Mouse (Mus musculus): ENCODE results near the gene Gm16440. TPM values are rescaled to one million over a fixed set of nuclear protein-coding genes. Genes with fewer than 3 reads are reported as not detected.

Gene Gm16440
- not detected in 2 replicates for polyA plus RNA-seq (2021; fragmentation: Nextera tagmentation)
- long read RNA-seq, experiment 1, result 0 reads
- long read RNA-seq, experiment 2, result 0 reads

GRCm38 (mm10) chr14:6390219-6390618 lies at the start of gene Gm16440:
Gene Gm16440 (minus strand): TSS chr14:6390319.

DNA sequence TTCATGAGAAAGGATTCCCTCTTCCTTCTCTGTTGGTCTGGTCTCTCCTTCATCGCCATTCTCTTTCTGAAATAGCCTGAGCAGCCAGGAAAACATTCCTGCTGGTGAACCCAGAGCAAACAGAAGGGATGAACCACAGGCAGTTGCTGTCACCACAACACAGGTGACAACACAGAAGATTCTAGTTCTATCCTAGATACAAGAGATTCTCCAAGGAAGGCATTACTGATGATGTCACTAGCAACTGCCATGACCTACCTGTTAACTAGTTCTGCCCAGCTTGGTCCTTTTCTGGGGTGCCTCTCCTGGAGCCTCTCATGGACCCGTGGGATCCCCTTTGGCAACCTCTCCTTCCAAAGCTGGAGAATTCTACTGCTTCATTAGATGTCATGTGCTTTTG lies 22.3 kb upstream of the Gm16440 start, which contains the start of gene Gm3591:
Gene Gm3591 (minus strand): TSS at position 101 of the 400 bp plus-strand sequence.

DNA sequence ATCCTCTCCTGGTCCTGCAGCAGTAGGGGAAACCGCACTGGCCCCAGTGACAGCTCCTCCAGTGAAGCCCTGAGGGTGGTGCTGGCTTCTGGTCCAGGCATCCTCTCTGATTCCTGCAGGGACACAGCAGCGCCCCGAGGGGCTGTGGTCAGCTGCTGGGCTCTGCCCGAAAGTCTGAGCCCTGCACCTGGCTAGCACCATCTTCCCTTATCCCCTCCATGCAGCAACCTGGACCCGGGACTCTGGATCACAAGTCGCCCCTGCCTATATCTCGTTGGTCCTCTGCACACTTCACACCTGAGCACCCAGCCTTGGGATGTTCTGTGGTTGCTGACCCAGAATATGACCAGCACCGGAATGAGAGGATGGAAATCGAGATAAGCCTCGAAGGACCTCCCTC lies 46.5 kb downstream of the Gm16440 start, which contains the start of gene Gm3618:
Gene Gm3618 (minus strand): TSS at position 101 of the 400 bp plus-strand sequence.

Other genes with a start within 250 kb of the Gm16440 start
- not detected in 2 replicates for gene Gm21560, start 171.0 kb downstream of the Gm16440 start, polyA plus RNA-seq (2021; fragmentation: Nextera tagmentation)
- 0.33 and 0.77 TPM in 2 replicates for gene Gm3411, start 103.1 kb downstream of the Gm16440 start, polyA plus RNA-seq (2021; fragmentation: Nextera tagmentation)
- gene Gm21103, start 85.5 kb downstream of the Gm16440 start, polyA plus RNA-seq (2021; fragmentation: Nextera tagmentation), result not detected in 2 replicates
- gene Gm3618, start 46.6 kb downstream of the Gm16440 start, polyA plus RNA-seq (2021; fragmentation: Nextera tagmentation), result not detected in 2 replicates
- 0.14 and 0.38 TPM in 2 replicates for gene Gm3591, start 22.2 kb upstream of the Gm16440 start, polyA plus RNA-seq (2021; fragmentation: Nextera tagmentation)
- not detected in 2 replicates for gene Gm3594, start 54.3 kb upstream of the Gm16440 start, polyA plus RNA-seq (2021; fragmentation: Nextera tagmentation)
- not detected in 2 replicates for gene Gm8356, start 147.0 kb upstream of the Gm16440 start, polyA plus RNA-seq (2021; fragmentation: Nextera tagmentation)
- not detected in 2 replicates for gene Gm3629, start 200.3 kb upstream of the Gm16440 start, polyA plus RNA-seq (2021; fragmentation: Nextera tagmentation)
- gene Gm3460, start 232.1 kb upstream of the Gm16440 start, polyA plus RNA-seq (2021; fragmentation: Nextera tagmentation), result not detected in 2 replicates